Mouse (Mus musculus): Measurements from ENCODE around the gene Nisch. TPM values are rescaled to one million over a fixed set of nuclear protein-coding genes. Genes with fewer than 3 reads are reported as not detected.

Gene Nisch
- polyA plus RNA-seq, 1 experiment from 2014 or later = 87.7 TPM

- Histone ChIP-seq H3K4me1 (replicated peaks; ENCODE audit: control insufficient read depth, insufficient read depth) (no peaks in the 10 kb centered on the region), H3K27ac (replicated peaks) (peak within 1 kb of the TSS; percentile 95), H3K9ac (ENCODE audit: low read length) (peak within 1 kb of the TSS; percentile 99), H3K4me2 (replicated peaks; ENCODE audit: low read depth) (peak within 1 kb of the TSS; percentile 86), H3K4me3 (ENCODE audit: low read depth, low read length) (peak within 1 kb of the TSS; percentile 99), H3K9me3 (ENCODE audit: control insufficient read depth, low read length) (no peaks in the 10 kb centered on the region), H3K27me3 (ENCODE audit: control insufficient read depth, insufficient read depth, low read length) (no peaks in the 10 kb centered on the region), H3K36me3 (ENCODE audit: control insufficient read depth, insufficient read depth, low read length) (peaks cover 16% of the 10 kb centered on the region)
- WGBS = under 1% methylated on average over 58 of the region's 75 CpGs
- peak; percentile 94 for ATAC-seq (ENCODE audit: low FRiP score, low TSS enrichment)
- peak; percentile 96 for DNase-seq (ENCODE audit: low spot score)
- TF ChIP-seq CTCF (IDR thresholded peaks at IDR 0.05; ENCODE audit: low read depth) (peak; percentile 21), EP300 (optimal IDR thresholded peaks at IDR 0.05) (no peak)
Measured at GRCm38 (mm10) chr14:31251084-31251604, 34.4 kb upstream of the Nisch start, which contains the start of the genes Phf7 and Bap1. TSS of gene Phf7 (minus strand) at chr14:31251317. TSS of gene Bap1 (plus strand) at chr14:31251450.

- H3K36me3 ChIP-seq (ENCODE audit: control insufficient read depth, insufficient read depth, low read length) = peaks cover 11% of the 10 kb centered on the region; the same call in 1 of the 2 replicates
- DNase-seq (ENCODE audit: low spot score) = no peak
- 14% methylated on average over 38 of the region's 38 CpGs for whole genome bisulfite sequencing
- no peaks in the 10 kb centered on the region for H3K4me1 ChIP-seq (replicated peaks; ENCODE audit: control insufficient read depth, insufficient read depth)
- H3K27ac ChIP-seq (replicated peaks) = peak overlapping the region; percentile 95
- peak overlapping the region; percentile 86 for H3K4me2 ChIP-seq (replicated peaks; ENCODE audit: low read depth)
- H3K27me3 ChIP-seq (ENCODE audit: control insufficient read depth, insufficient read depth, low read length) = no peaks in the 10 kb centered on the region
- peak overlapping the region; percentile 99 for H3K4me3 ChIP-seq (ENCODE audit: low read depth, low read length)
- 0 out of 2 replicates have a peak, but pooled peaks have one; percentile 6 for ATAC-seq (ENCODE audit: low FRiP score, low TSS enrichment)
- peak overlapping the region; percentile 99 for H3K9ac ChIP-seq (ENCODE audit: low read length)
- H3K9me3 ChIP-seq (ENCODE audit: control insufficient read depth, low read length) = no peaks in the 10 kb centered on the region
- TF ChIP-seq EP300 (optimal IDR thresholded peaks at IDR 0.05) = no peak
- no peak for TF ChIP-seq CTCF (IDR thresholded peaks at IDR 0.05; ENCODE audit: low read depth)
Measured at GRCm38 (mm10) chr14:31250222-31251083, 33.7 kb upstream of the Nisch start.

GRCm38 (mm10) chr14:31248396-31248795, 31.6 kb upstream of the Nisch start:
- H3K9me3 ChIP-seq (ENCODE audit: control insufficient read depth, low read length) = no peaks in the 10 kb centered on the region
- ATAC-seq (ENCODE audit: low FRiP score, low TSS enrichment) (no peak), DNase-seq (ENCODE audit: low spot score) (no peak)
- H3K4me1 ChIP-seq (replicated peaks; ENCODE audit: control insufficient read depth, insufficient read depth) = no peaks in the 10 kb centered on the region
- H3K36me3 ChIP-seq (ENCODE audit: control insufficient read depth, insufficient read depth, low read length) = no peaks in the 10 kb centered on the region
- H3K27me3 ChIP-seq (ENCODE audit: control insufficient read depth, insufficient read depth, low read length) = no peaks in the 10 kb centered on the region
- no peak overlapping the region for H3K27ac ChIP-seq (replicated peaks)
- no peak overlapping the region for H3K9ac ChIP-seq (ENCODE audit: low read length)
- WGBS = 78% methylated on average over 6 of the region's 6 CpGs
- no peak overlapping the region for H3K4me2 ChIP-seq (replicated peaks; ENCODE audit: low read depth)
- TF ChIP-seq EP300 (optimal IDR thresholded peaks at IDR 0.05) (no peak), CTCF (IDR thresholded peaks at IDR 0.05; ENCODE audit: low read depth) (no peak)
- no peak overlapping the region for H3K4me3 ChIP-seq (ENCODE audit: low read depth, low read length)

GRCm38 (mm10) chr14:31245946-31246345, 29.2 kb upstream of the Nisch start:
- Histone ChIP-seq H3K4me2 (replicated peaks; ENCODE audit: low read depth) (no peak overlapping the region), H3K9ac (ENCODE audit: low read length) (no peak overlapping the region), H3K27me3 (ENCODE audit: control insufficient read depth, insufficient read depth, low read length) (no peaks in the 10 kb centered on the region), H3K27ac (replicated peaks) (no peak overlapping the region), H3K36me3 (ENCODE audit: control insufficient read depth, insufficient read depth, low read length) (no peaks in the 10 kb centered on the region), H3K4me3 (ENCODE audit: low read depth, low read length) (no peak overlapping the region), H3K9me3 (ENCODE audit: control insufficient read depth, low read length) (no peaks in the 10 kb centered on the region), H3K4me1 (replicated peaks; ENCODE audit: control insufficient read depth, insufficient read depth) (no peaks in the 10 kb centered on the region)
- ATAC-seq (ENCODE audit: low FRiP score, low TSS enrichment) (no peak), DNase-seq (ENCODE audit: low spot score) (no peak)
- no peak for TF ChIP-seq EP300 (optimal IDR thresholded peaks at IDR 0.05)
- no peak for TF ChIP-seq CTCF (IDR thresholded peaks at IDR 0.05; ENCODE audit: low read depth)
- 77% methylated on average over 1 of the region's 1 CpGs for WGBS

- Histone ChIP-seq H3K4me3 (ENCODE audit: low read depth, low read length) (no peak overlapping the region), H3K9me3 (ENCODE audit: control insufficient read depth, low read length) (no peaks in the 10 kb centered on the region), H3K27me3 (ENCODE audit: control insufficient read depth, insufficient read depth, low read length) (no peaks in the 10 kb centered on the region), H3K4me2 (replicated peaks; ENCODE audit: low read depth) (no peak overlapping the region), H3K27ac (replicated peaks) (no peak overlapping the region), H3K9ac (ENCODE audit: low read length) (no peak overlapping the region), H3K36me3 (ENCODE audit: control insufficient read depth, insufficient read depth, low read length) (no peaks in the 10 kb centered on the region), H3K4me1 (replicated peaks; ENCODE audit: control insufficient read depth, insufficient read depth) (no peaks in the 10 kb centered on the region)
- 70% methylated on average over 1 of the region's 1 CpGs for WGBS
- no peak for ATAC-seq (ENCODE audit: low FRiP score, low TSS enrichment)
- no peak for DNase-seq (ENCODE audit: low spot score)
- TF ChIP-seq EP300 (optimal IDR thresholded peaks at IDR 0.05) (no peak), CTCF (IDR thresholded peaks at IDR 0.05; ENCODE audit: low read depth) (no peak)
Measured at GRCm38 (mm10) chr14:31244777-31245176, 28.0 kb upstream of the Nisch start.

- no peak overlapping the region for H3K4me2 ChIP-seq (replicated peaks; ENCODE audit: low read depth)
- 64% methylated on average over 3 of the region's 3 CpGs for WGBS
- no peaks in the 10 kb centered on the region for H3K27me3 ChIP-seq (ENCODE audit: control insufficient read depth, insufficient read depth, low read length)
- H3K4me1 ChIP-seq (replicated peaks; ENCODE audit: control insufficient read depth, insufficient read depth) = no peaks in the 10 kb centered on the region
- no peak overlapping the region for H3K4me3 ChIP-seq (ENCODE audit: low read depth, low read length)
- DNase-seq (ENCODE audit: low spot score) (no peak), ATAC-seq (ENCODE audit: low FRiP score, low TSS enrichment) (no peak)
- no peak overlapping the region for H3K9ac ChIP-seq (ENCODE audit: low read length)
- H3K27ac ChIP-seq (replicated peaks) = no peak overlapping the region
- H3K36me3 ChIP-seq (ENCODE audit: control insufficient read depth, insufficient read depth, low read length) = no peaks in the 10 kb centered on the region
- no peaks in the 10 kb centered on the region for H3K9me3 ChIP-seq (ENCODE audit: control insufficient read depth, low read length)
- TF ChIP-seq CTCF (IDR thresholded peaks at IDR 0.05; ENCODE audit: low read depth) (no peak), EP300 (optimal IDR thresholded peaks at IDR 0.05) (no peak)
Measured at GRCm38 (mm10) chr14:31240528-31240927, 23.8 kb upstream of the Nisch start.
